8 mouse cellular contexts compared by ENCODE assay signal in the genomic region with DNA sequence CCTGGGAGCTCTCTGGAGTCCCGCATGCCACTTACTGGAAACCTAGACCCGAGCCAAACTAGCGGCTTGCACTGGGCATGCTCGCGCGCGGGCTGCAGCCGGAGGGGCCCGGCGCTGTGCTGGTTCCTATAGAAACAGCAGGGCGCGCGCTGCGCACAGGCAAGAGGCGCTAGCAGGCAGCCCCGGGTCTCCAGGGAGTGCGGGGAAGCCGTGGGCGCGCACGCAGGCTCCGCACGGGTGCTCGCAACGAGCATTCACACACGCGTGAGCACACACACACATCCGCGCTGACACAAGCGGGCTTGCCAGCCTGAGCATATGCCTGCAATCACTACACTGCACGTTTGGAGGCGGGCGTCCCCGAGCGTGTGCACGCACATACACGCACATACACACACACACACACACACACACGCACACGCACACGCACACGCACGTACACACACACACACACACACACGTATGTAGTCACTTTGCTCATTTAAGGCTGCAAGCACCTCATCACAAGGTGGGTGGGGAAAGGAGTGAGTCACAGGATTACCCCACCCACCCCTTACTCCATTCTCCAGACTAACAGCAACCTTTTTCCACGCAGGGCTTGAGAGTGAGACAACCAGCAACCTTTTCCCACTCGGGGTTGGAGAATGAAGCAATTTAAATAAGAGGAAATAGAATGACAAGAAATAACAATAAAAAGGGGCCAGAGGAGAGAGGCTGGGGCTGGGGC. TPM values are rescaled to one million over a fixed set of nuclear protein-coding genes. Genes with fewer than 3 reads are reported as not detected.
DNase-seq lines count a peak whose midpoint lies in the region; ATAC-seq lines count a peak whose summit lies in the region.

No protein-coding gene starts in this region.

- H3K27ac ChIP-seq in limb, embryonic 10.5 days = peak overlapping the region; percentile 96
- peak overlapping the region; percentile 83 for H3K27ac ChIP-seq in midbrain, embryonic 12.5 days (replicated peaks)

- WGBS in limb, embryonic 10.5 days = under 1% methylated on average over 45 of the region's 45 CpGs
- under 1% methylated on average over 45 of the region's 45 CpGs for WGBS in midbrain, embryonic 12.5 days

- ATAC-seq in granulocyte monocyte progenitor cell, adult 5-6 weeks (replicated peaks; ENCODE audit: poor library complexity, severe bottlenecking) = peak; percentile 74
- peak; percentile 90 for ATAC-seq in midbrain, embryonic 12.5 days (ENCODE audit: low FRiP score, low read depth)

- peaks cover 52% of the 10 kb centered on the region for H3K4me1 ChIP-seq in limb, embryonic 10.5 days
- H3K4me1 ChIP-seq in midbrain, embryonic 12.5 days = peaks cover 55% of the 10 kb centered on the region

- DNase-seq in ovary, adult 18-20 months (ENCODE audit: low spot score) = peak; percentile 67
- no peak for DNase-seq in ovary, postnatal 10 days (ENCODE audit: low spot score)
- DNase-seq in embryo, embryonic 11 days = peak; percentile 94
- peak; percentile 59 for DNase-seq in kidney, adult 18-20 months
- DNase-seq in limb, embryonic 10.5 days (ENCODE audit: low spot score) = peak; percentile 88
- peak; percentile 14 to 25 for DNase-seq in spleen, postnatal 36 days (ENCODE audit: low spot score in 2 of 2)

- peak overlapping the region; percentile 78 for H3K4me2 ChIP-seq in midbrain, embryonic 12.5 days (replicated peaks)

- H3K9me3 ChIP-seq in limb, embryonic 10.5 days (replicated peaks) = no peaks in the 10 kb centered on the region
- H3K9me3 ChIP-seq in midbrain, embryonic 12.5 days = no peaks in the 10 kb centered on the region

- peak overlapping the region; percentile 77 for H3K4me3 ChIP-seq in limb, embryonic 10.5 days
- peak overlapping the region; percentile 60 for H3K4me3 ChIP-seq in midbrain, embryonic 12.5 days

- H3K27me3 ChIP-seq in limb, embryonic 10.5 days (ENCODE audit: low read depth, poor library complexity, severe bottlenecking) = no peaks in the 10 kb centered on the region
- 0 out of 2 replicates have a peak, but pooled peaks cover 4% of the 10 kb centered on the region for H3K27me3 ChIP-seq in midbrain, embryonic 12.5 days

- peak overlapping the region; percentile 77 for H3K9ac ChIP-seq in midbrain, embryonic 12.5 days (replicated peaks)

- 0 out of 2 replicates have a peak, but pooled peaks cover 9% of the 10 kb centered on the region for H3K36me3 ChIP-seq in limb, embryonic 10.5 days
- no peaks in the 10 kb centered on the region for H3K36me3 ChIP-seq in midbrain, embryonic 12.5 days

RNA-seq across cellular contexts. Expression of gene Dixdc1, which starts 11.2 kb away (rescaled TPM):
- 0.11 and 0.82 TPM in 2 replicates for total RNA-seq in granulocyte monocyte progenitor cell, adult 5-6 weeks (2014; fragmentation: Nextera tagmentation)
- total RNA-seq in granulocyte monocyte progenitor cell, adult 5-6 weeks (2017) = 0.10 and 0.39 TPM in 2 replicates
- 33.8 and 36.8 TPM in 2 replicates for polyA plus RNA-seq in limb, embryonic 10.5 days (2016; fragmentation: Nextera tagmentation; extraction: Ambion mirVana)
- polyA plus RNA-seq in midbrain, embryonic 12.5 days (2016; fragmentation: Nextera tagmentation; extraction: Ambion mirVana) = 28.5 and 32.0 TPM in 2 replicates

RNA-seq across cellular contexts. Expression of gene 2310030G06Rik, which starts 18.2 kb away (rescaled TPM):
- not detected in 2 replicates for total RNA-seq in granulocyte monocyte progenitor cell, adult 5-6 weeks (2014; fragmentation: Nextera tagmentation)
- total RNA-seq in granulocyte monocyte progenitor cell, adult 5-6 weeks (2017) = not detected in 2 replicates
- 2.6 and 2.8 TPM in 2 replicates for polyA plus RNA-seq in limb, embryonic 10.5 days (2016; fragmentation: Nextera tagmentation; extraction: Ambion mirVana)
- polyA plus RNA-seq in midbrain, embryonic 12.5 days (2016; fragmentation: Nextera tagmentation; extraction: Ambion mirVana) = 0.42 and 0.56 TPM in 2 replicates

RNA-seq across cellular contexts. Expression of gene Cryab, which starts 23.0 kb away (rescaled TPM):
- total RNA-seq in granulocyte monocyte progenitor cell, adult 5-6 weeks (2014; fragmentation: Nextera tagmentation) = 1.6 TPM in 1 of 2 replicates, not detected in the other
- 2.5 TPM in 1 of 2 replicates, not detected in the other for total RNA-seq in granulocyte monocyte progenitor cell, adult 5-6 weeks (2017)
- 2.4 and 3.1 TPM in 2 replicates for polyA plus RNA-seq in limb, embryonic 10.5 days (2016; fragmentation: Nextera tagmentation; extraction: Ambion mirVana)
- 6.0 and 7.5 TPM in 2 replicates for polyA plus RNA-seq in midbrain, embryonic 12.5 days (2016; fragmentation: Nextera tagmentation; extraction: Ambion mirVana)

RNA-seq across cellular contexts. Expression of gene Hspb2, which starts 24.1 kb away (rescaled TPM):
- not detected in 2 replicates for total RNA-seq in granulocyte monocyte progenitor cell, adult 5-6 weeks (2014; fragmentation: Nextera tagmentation)
- not detected in 2 replicates for total RNA-seq in granulocyte monocyte progenitor cell, adult 5-6 weeks (2017)
- polyA plus RNA-seq in limb, embryonic 10.5 days (2016; fragmentation: Nextera tagmentation; extraction: Ambion mirVana) = not detected in 2 replicates
- 0.48 TPM in 1 of 2 replicates, not detected in the other for polyA plus RNA-seq in midbrain, embryonic 12.5 days (2016; fragmentation: Nextera tagmentation; extraction: Ambion mirVana)

RNA-seq across cellular contexts. Expression of gene Fdxacb1, which starts 39.9 kb away (rescaled TPM):
- total RNA-seq in granulocyte monocyte progenitor cell, adult 5-6 weeks (2014; fragmentation: Nextera tagmentation) = 9.8 and 14.9 TPM in 2 replicates
- 6.3 and 7.1 TPM in 2 replicates for total RNA-seq in granulocyte monocyte progenitor cell, adult 5-6 weeks (2017)
- polyA plus RNA-seq in limb, embryonic 10.5 days (2016; fragmentation: Nextera tagmentation; extraction: Ambion mirVana) = 12.6 and 14.0 TPM in 2 replicates
- polyA plus RNA-seq in midbrain, embryonic 12.5 days (2016; fragmentation: Nextera tagmentation; extraction: Ambion mirVana) = 11.7 and 12.5 TPM in 2 replicates
